Mouse (Mus musculus): ENCODE data around the gene Mettl8.

Mettl8 gene

GRCm38 (mm10) chr2:71033987-71034386, 21.4 kb downstream of the Mettl8 start:
- no peak for DNase-seq (ENCODE audit: low read depth, low spot score)

- DNase-seq (ENCODE audit: low read depth, low spot score), result no peak
Observed at GRCm38 (mm10) chr2:71033014-71033413, 22.4 kb downstream of the Mettl8 start.

GRCm38 (mm10) chr2:71031973-71032794, 23.2 kb downstream of the Mettl8 start:
- no peak for DNase-seq (ENCODE audit: low read depth, low spot score)

GRCm38 (mm10) chr2:71030663-71031062, 24.7 kb downstream of the Mettl8 start:
- no peak for DNase-seq (ENCODE audit: low read depth, low spot score)

GRCm38 (mm10) chr2:71027631-71028030, 27.8 kb downstream of the Mettl8 start:
- DNase-seq (ENCODE audit: low read depth, low spot score), result no peak

- DNase-seq (ENCODE audit: low read depth, low spot score), result no peak
Observed at GRCm38 (mm10) chr2:71026787-71027186, 28.6 kb downstream of the Mettl8 start.

GRCm38 (mm10) chr2:71025576-71026315, 29.6 kb downstream of the Mettl8 start:
- DNase-seq (ENCODE audit: low read depth, low spot score), result no peak

DNA sequence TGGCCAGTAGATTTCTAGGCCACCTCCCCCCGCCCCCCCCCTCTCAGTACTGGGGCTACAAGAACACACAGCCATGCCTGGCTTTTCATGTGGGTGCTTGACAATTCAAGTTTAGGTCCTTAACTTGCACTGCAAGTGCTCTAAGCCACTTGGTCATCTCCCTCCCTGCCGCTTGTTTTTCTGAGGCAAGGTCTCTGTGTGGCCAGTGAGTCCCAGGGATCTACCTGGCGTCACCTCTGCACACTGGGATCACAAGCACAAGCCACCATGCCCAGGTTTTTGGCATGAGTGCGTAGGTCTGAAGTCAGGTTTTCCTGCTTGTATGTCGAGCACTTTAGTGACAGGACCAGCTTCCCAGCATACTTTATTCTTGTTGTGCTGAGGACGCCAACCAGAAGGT, 31.4 kb downstream of the Mettl8 start:
- DNase-seq (ENCODE audit: low read depth, low spot score), result no peak

GRCm38 (mm10) chr2:71022991-71023390, 32.4 kb downstream of the Mettl8 start:
- no peak for DNase-seq (ENCODE audit: low read depth, low spot score)

GRCm38 (mm10) chr2:71020674-71021073, 34.7 kb downstream of the Mettl8 start:
- no peak for DNase-seq (ENCODE audit: low read depth, low spot score)

DNA sequence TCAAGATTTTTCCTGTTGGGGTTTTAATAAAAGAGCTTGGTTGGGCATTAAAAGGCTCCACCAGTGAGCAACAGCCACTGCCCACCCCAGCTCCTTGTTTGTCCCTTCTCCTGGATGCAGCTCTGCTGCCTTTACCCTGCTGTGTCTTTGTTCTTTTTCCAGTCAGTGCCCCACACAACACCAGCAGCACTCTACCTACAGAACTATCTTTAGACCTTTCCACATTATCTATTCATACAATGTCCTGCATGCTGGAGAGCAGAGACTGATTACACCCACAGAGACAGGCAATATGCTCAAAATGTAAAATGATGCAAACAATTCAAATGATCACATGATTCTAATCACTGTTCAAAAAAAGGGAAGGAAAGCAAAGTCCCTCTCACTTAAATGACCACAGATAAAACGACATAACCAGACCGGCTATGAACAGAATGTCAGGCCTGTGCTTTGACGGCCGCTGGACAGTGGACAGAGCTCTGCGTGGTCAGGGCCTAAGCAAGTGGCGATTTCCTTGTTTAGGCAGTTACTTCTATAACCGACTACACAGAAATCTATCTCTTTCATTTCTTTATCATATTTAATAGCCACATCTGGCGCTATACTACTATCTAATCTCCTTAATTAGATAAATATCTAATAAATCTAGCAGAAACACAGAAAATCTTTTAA, 35.5 kb downstream of the Mettl8 start:
- DNase-seq (ENCODE audit: low read depth, low spot score), result no peak

DNA sequence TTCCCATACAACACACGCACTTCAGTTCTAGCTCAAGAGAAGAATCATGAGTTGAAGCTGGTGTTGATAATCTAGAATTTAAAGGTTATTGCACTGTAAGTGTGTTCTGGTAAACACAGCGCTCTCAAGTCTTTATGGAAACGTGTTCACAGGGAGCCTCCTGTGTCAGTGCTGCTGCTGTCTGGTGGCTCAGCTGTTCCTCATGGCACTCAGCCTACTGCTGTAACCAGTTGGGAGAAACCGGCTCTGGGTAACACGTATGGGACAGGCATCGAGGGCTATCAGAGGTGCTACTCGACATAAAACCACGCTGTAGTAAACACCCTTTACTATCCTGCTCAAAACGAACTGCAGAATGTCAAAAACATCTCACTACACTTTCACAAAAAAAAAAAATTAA, 36.1 kb downstream of the Mettl8 start:
- DNase-seq (ENCODE audit: low read depth, low spot score), result peak; percentile 56

GRCm38 (mm10) chr2:71013521-71013920, 41.9 kb downstream of the Mettl8 start:
- DNase-seq (ENCODE audit: low read depth, low spot score), result no peak

DNA sequence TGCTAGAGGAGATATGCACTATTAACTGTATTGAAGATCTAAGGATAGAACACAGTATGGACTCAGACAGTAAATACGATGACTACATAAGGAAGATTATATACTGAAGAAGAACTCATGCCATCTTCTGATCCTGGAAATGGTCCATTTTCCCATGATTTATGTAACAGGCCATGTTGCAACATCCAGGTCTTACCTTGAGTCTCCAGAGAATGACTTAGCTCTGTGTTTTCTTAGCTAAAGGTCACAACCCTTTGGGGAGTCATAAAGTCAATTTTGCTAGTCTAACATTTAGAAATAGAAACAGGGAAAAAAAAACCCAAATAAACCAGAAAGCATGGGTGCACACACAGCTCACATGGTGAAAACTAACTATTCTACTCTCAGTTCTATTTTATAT, 43.6 kb downstream of the Mettl8 start:
- no peak for DNase-seq (ENCODE audit: low read depth, low spot score)

DNA sequence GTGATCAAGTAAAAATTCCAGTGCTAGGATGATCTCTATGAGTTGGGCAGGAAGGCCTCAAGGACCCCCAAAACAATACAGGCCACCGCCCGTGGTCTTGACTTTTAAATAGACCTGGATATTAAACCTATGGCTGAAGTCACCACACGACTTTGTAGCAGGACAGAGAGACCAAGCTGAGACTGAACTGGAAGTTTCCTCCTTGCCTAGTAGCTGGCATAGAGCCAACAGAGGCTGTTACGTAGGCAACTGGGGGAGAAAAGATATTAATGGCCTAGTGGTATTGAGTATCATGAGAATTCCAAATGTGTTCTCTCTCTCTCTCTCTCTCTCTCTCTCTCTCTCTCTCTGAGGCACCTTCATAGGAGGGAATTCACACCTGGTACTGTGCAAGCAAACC, 51.0 kb downstream of the Mettl8 start:
- no peak for DNase-seq (ENCODE audit: low read depth, low spot score)

GRCm38 (mm10) chr2:71002509-71002908, 52.9 kb downstream of the Mettl8 start:
- no peak for DNase-seq (ENCODE audit: low read depth, low spot score)

GRCm38 (mm10) chr2:70998771-70999170, 56.6 kb downstream of the Mettl8 start:
- no peak for DNase-seq (ENCODE audit: low read depth, low spot score)

GRCm38 (mm10) chr2:70996438-70996837, 58.9 kb downstream of the Mettl8 start:
- peak; percentile 56 for DNase-seq (ENCODE audit: low read depth, low spot score)

GRCm38 (mm10) chr2:70995900-70996299, 59.5 kb downstream of the Mettl8 start:
- no peak for DNase-seq (ENCODE audit: low read depth, low spot score)

GRCm38 (mm10) chr2:70993740-70994139, 61.6 kb downstream of the Mettl8 start:
- DNase-seq (ENCODE audit: low read depth, low spot score), result no peak

DNA sequence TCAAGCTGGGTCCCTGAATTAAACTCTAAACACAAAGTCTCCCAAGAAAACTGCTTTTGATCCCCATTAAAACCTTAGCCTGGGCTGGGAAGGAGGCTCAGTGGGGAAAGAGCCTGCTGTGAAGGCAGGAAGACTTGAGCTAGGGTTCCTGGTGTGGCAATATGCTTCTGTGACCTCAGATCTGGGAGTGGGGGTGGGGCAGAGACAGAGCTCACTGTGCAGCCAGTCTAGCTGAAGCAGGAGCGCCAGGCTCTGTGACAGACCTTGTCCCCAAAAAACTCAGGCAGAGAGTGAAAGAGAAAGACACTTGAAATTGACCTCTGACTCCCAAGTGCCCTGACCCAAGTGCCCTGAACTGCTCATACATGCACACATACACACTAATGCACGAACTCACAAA, 62.7 kb downstream of the Mettl8 start:
- DNase-seq (ENCODE audit: low read depth, low spot score), result no peak

DNA sequence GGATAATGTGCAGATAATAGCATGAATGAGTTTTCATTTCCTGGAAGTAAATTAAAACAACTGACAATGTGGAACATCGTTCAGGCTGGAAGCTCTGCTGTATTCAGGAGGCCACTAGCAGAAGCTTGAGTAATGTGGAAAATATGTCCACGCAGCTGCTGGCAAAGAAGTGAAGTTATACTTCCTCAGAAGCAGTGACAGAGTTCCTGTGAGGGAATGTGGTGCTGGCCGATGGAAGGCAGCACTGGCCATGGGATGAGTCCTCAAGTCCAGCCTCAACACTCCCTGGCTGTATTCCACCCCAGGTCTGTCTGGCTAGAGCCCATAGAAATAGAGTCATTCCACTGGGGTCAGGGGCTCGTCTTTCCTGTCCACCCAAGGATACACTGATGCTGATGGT, 65.2 kb downstream of the Mettl8 start:
- peak; percentile 51 for DNase-seq (ENCODE audit: low read depth, low spot score)

Measured in skeletal muscle tissue, adult 2 months (tissue).